Mouse (Mus musculus) liver, postnatal 0 days (tissue): ENCODE measurements around the gene Inpp5d.

ENCODE experiments used
- CTCF ChIP-seq: sonication (generic); IDR thresholded peaks from 2 replicates; pipeline ENCODE4 v1.5.1; 2016; ENCODE audit warnings: antibody characterized with exemption, low read depth
- EP300 ChIP-seq: IDR thresholded peaks from 2 replicates; pipeline ENCODE4 v1.6.1; 2016; ENCODE audit warnings: antibody characterized with exemption, low read depth, mild to moderate bottlenecking

DNA sequence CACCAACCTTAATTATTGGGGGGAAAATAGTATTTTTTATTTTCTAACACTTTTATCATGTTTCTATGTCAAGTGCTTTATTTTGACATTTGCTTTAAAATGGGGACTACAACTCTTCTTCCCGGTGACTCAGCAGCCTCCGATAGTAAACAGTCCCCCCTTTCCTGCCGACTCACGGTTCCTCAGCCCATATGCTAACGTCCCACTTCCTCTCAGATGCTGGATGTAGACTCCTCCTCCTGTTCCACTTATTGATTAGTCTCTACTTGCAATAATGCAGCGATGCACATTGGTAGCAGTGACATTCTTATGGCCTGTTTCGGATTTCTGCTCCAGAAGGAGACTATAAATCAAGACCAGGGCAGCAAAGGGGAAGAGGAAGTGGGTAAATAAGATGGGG lies 28.5 kb downstream of the Inpp5d start:
- no peak for TF ChIP-seq CTCF
- peak; percentile 69; the same call in 1 of the 2 replicates for TF ChIP-seq EP300
